Mouse (Mus musculus) frontal cortex, postnatal 36 days (tissue): ENCODE measurements around the gene Neo1.

Experiments
- DNase-seq, 2 experiments: peaks; one replicate each; pipeline ENCODE4 v3.0.0; 2022; ENCODE audit warnings: low spot score in 2 of 2

Neo1 gene

GRCm38 (mm10) chr9:58863826-58864225, 172.4 kb downstream of the Neo1 start:
- peak in 1 of 2 experiments; percentile 19 for DNase-seq

GRCm38 (mm10) chr9:58859080-58859635, 177.1 kb downstream of the Neo1 start:
- DNase-seq: no peak

- no peak for DNase-seq
These were observed 181.3 kb downstream of the Neo1 start for GRCm38 (mm10) chr9:58854931-58855330.

- no peak for DNase-seq
These were observed 186.5 kb downstream of the Neo1 start for GRCm38 (mm10) chr9:58849576-58850315.

- no peak for DNase-seq
These were observed 188.6 kb downstream of the Neo1 start for GRCm38 (mm10) chr9:58847676-58848075.

- no peak for DNase-seq
These were observed 189.2 kb downstream of the Neo1 start for GRCm38 (mm10) chr9:58847008-58847407.

GRCm38 (mm10) chr9:58844597-58844996, 191.6 kb downstream of the Neo1 start:
- DNase-seq: no peak

GRCm38 (mm10) chr9:58841655-58842054, 194.6 kb downstream of the Neo1 start:
- DNase-seq: no peak

- no peak for DNase-seq
These were observed 197.7 kb downstream of the Neo1 start for GRCm38 (mm10) chr9:58838504-58838903.

- DNase-seq: no peak
These were observed 199.1 kb downstream of the Neo1 start for GRCm38 (mm10) chr9:58837174-58837573.

GRCm38 (mm10) chr9:58832939-58833338, 203.3 kb downstream of the Neo1 start:
- DNase-seq: no peak

- DNase-seq: no peak
These were observed 206.6 kb downstream of the Neo1 start for GRCm38 (mm10) chr9:58829627-58830026.
